Mouse (Mus musculus) MN1 (cell line): ENCODE measurements around the gene Atp1a2.

Experiments used
- DNase-seq: peaks from one replicate; pipeline ENCODE4 v3.0.0-alpha.2; 2016; ENCODE audit warnings: low spot score

Atp1a2 gene

GRCm38 (mm10) chr1:172297611-172298537, at the start of gene Atp1a2:
TSS of gene Atp1a2 (minus strand) at chr1:172298064.
- no peak for DNase-seq

- DNase-seq = no peak
These were observed 49.5 kb upstream of the Atp1a2 start for GRCm38 (mm10) chr1:172347382-172347781.

- DNase-seq = no peak
These were observed 48.8 kb upstream of the Atp1a2 start for GRCm38 (mm10) chr1:172346707-172347106.

GRCm38 (mm10) chr1:172344820-172345219, 47.0 kb upstream of the Atp1a2 start:
- no peak for DNase-seq

GRCm38 (mm10) chr1:172343914-172344313, 46.0 kb upstream of the Atp1a2 start:
- no peak for DNase-seq

GRCm38 (mm10) chr1:172342729-172343128, 44.9 kb upstream of the Atp1a2 start:
- no peak for DNase-seq

GRCm38 (mm10) chr1:172341386-172341785, 43.5 kb upstream of the Atp1a2 start:
- no peak for DNase-seq

GRCm38 (mm10) chr1:172340729-172341321, 43.0 kb upstream of the Atp1a2 start, which contains the start of gene Kcnj10:
TSS of gene Kcnj10 (plus strand) at chr1:172341210.
- no peak for DNase-seq

- DNase-seq = no peak
These were observed 39.7 kb upstream of the Atp1a2 start for GRCm38 (mm10) chr1:172337411-172338185.

GRCm38 (mm10) chr1:172335804-172336203, 37.9 kb upstream of the Atp1a2 start:
- no peak for DNase-seq

- DNase-seq = no peak
These were observed 35.6 kb upstream of the Atp1a2 start for GRCm38 (mm10) chr1:172333512-172333911.

- no peak for DNase-seq
These were observed 35.1 kb upstream of the Atp1a2 start for GRCm38 (mm10) chr1:172332925-172333324.

GRCm38 (mm10) chr1:172331422-172331947, 33.6 kb upstream of the Atp1a2 start:
- no peak for DNase-seq

- DNase-seq = no peak
These were observed 31.8 kb upstream of the Atp1a2 start for GRCm38 (mm10) chr1:172329616-172330015.

GRCm38 (mm10) chr1:172329131-172329530, 31.3 kb upstream of the Atp1a2 start, which contains the start of gene Kcnj9:
TSS of gene Kcnj9 (minus strand) at chr1:172329318.
- peak; percentile 77 for DNase-seq

GRCm38 (mm10) chr1:172328461-172328860, 30.6 kb upstream of the Atp1a2 start:
- DNase-seq = no peak

- no peak for DNase-seq
These were observed 30.2 kb upstream of the Atp1a2 start for GRCm38 (mm10) chr1:172328041-172328440.

GRCm38 (mm10) chr1:172327206-172328001, 29.5 kb upstream of the Atp1a2 start:
- DNase-seq = no peak

GRCm38 (mm10) chr1:172326684-172327083, 28.8 kb upstream of the Atp1a2 start:
- no peak for DNase-seq

- DNase-seq = no peak
These were observed 28.0 kb upstream of the Atp1a2 start for GRCm38 (mm10) chr1:172325680-172326535.
